Mouse (Mus musculus): Measurements from ENCODE around the gene Dr1. TPM values are rescaled to one million over a fixed set of nuclear protein-coding genes. Genes with fewer than 3 reads are reported as not detected.
"Not testable (repeated sequence)": the region's sequence is repeated elsewhere in the genome, so short reads cannot be mapped to it uniquely, and the experiment has no call there.

Gene Dr1
- polyA plus RNA-seq, 1 experiment from 2014 or later, result 17.5 TPM

DNA sequence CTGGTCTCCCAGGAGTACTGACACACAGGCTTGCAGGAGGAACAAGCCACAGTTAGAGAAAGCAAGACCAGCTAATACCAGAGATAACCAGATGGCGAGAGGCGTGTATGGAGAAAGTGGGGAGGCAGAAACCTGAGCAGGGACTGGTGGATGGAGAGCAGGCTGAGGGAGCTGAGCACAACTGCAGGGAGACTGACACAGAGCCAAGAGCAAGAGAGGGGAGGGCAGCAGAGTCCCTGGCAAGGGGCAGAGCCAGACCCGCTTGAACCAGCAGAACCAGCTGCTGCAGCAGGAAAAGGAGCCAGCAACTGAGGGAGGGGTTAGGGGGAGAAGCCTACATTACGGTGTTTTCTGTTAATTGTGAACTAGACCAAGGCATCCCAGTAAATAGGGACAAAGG is 6.0 kb upstream of the Dr1 start:
- H3K27me3 ChIP-seq (ENCODE audit: insufficient read depth, low read length), result no peaks in the 10 kb centered on the region
- H3K9ac ChIP-seq (replicated peaks), result 0 out of 2 replicates have a peak overlapping the region, but pooled peaks have one; percentile 26
- no peaks in the 10 kb centered on the region for H3K36me3 ChIP-seq (replicated peaks; ENCODE audit: insufficient read depth, low read length)
- no peaks in the 10 kb centered on the region for H3K9me3 ChIP-seq (ENCODE audit: low read length)
- H3K4me3 ChIP-seq (ENCODE audit: low read depth, low read length), result no peak overlapping the region
- DNase-seq, result no peak
- H3K27ac ChIP-seq (ENCODE audit: low read depth), result no peak overlapping the region
- TF ChIP-seq CTCF (IDR thresholded peaks at IDR 0.05; ENCODE audit: low read depth) (no peak), EP300 (IDR thresholded peaks at IDR 0.05; ENCODE audit: low read depth) (0 out of 2 replicates have a peak, but pooled peaks have one; percentile 14)
- H3K4me1 ChIP-seq (ENCODE audit: insufficient read depth), result peaks cover 28% of the 10 kb centered on the region
- 55% methylated on average over 4 of the region's 4 CpGs for WGBS (ENCODE audit: insufficient replicate concordance)
- no peak overlapping the region for H3K4me2 ChIP-seq (ENCODE audit: low read depth, low read length)
- ATAC-seq, result peak; percentile 85

DNA sequence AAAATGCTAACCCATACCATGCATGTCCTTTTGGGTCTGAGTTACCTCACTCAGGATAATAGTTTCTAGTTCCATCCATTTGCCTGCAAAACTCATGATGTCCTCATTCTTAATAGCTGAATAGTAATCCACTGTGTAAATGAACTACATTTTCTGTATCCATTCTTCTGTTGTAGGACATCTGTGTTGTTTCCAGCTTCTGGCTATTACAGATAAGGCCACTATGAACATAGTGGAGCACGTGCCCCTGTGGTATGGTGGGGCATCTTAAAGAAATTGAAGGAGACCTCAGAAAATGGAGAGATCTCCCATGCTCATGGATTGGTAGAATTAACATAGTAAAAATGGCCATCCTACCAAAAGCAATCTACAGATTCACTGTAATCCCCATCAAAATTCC is 4.9 kb upstream of the Dr1 start:
- H3K9ac ChIP-seq (replicated peaks); DNase-seq; H3K4me2 ChIP-seq (ENCODE audit: low read depth, low read length); H3K27ac ChIP-seq (ENCODE audit: low read depth); ATAC-seq; H3K4me3 ChIP-seq (ENCODE audit: low read depth, low read length); H3K27me3 ChIP-seq (ENCODE audit: insufficient read depth, low read length); H3K9me3 ChIP-seq (ENCODE audit: low read length); H3K36me3 ChIP-seq (replicated peaks; ENCODE audit: insufficient read depth, low read length): not testable (repeated sequence)
- 26% methylated on average over 1 of the region's 1 CpGs for WGBS (ENCODE audit: insufficient replicate concordance)
- peaks cover 35% of the 10 kb centered on the region for H3K4me1 ChIP-seq (ENCODE audit: insufficient read depth)
- TF ChIP-seq EP300 (IDR thresholded peaks at IDR 0.05; ENCODE audit: low read depth), result peak; percentile 81

DNA sequence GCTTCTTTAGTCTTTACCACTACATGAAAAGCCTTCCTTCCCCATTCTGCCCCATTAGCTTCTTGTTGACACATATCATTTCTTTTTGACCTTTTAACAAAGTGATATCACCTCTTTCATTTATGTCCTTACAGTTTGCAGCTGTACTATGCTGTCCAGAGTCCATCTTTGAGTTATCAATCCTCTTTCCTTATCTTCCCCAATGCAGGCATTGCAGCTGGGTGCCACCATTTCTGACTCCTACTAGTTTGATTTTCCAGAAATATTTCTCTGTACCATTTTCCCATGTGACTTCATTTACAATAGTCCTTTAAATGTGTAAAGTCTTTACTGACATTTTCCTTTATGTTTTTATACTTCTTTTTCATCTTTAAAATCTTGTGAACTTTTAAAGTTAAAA is 1.7 kb upstream of the Dr1 start:
- TF ChIP-seq CTCF (IDR thresholded peaks at IDR 0.05; ENCODE audit: low read depth), result no peak
- TF ChIP-seq EP300 (IDR thresholded peaks at IDR 0.05; ENCODE audit: low read depth), result peak; percentile 57
- Histone ChIP-seq H3K9ac (replicated peaks) (no peak overlapping the region), H3K27ac (ENCODE audit: low read depth) (no peak overlapping the region; the same call in 1 of the 2 replicates), H3K4me1 (ENCODE audit: insufficient read depth) (peaks cover 49% of the 10 kb centered on the region), H3K27me3 (ENCODE audit: insufficient read depth, low read length) (no peaks in the 10 kb centered on the region), H3K36me3 (replicated peaks; ENCODE audit: insufficient read depth, low read length) (no peaks in the 10 kb centered on the region), H3K9me3 (ENCODE audit: low read length) (no peaks in the 10 kb centered on the region), H3K4me3 (ENCODE audit: low read depth, low read length) (no peak overlapping the region), H3K4me2 (ENCODE audit: low read depth, low read length) (no peak overlapping the region)
- ATAC-seq (no peak), DNase-seq (no peak)

DNA sequence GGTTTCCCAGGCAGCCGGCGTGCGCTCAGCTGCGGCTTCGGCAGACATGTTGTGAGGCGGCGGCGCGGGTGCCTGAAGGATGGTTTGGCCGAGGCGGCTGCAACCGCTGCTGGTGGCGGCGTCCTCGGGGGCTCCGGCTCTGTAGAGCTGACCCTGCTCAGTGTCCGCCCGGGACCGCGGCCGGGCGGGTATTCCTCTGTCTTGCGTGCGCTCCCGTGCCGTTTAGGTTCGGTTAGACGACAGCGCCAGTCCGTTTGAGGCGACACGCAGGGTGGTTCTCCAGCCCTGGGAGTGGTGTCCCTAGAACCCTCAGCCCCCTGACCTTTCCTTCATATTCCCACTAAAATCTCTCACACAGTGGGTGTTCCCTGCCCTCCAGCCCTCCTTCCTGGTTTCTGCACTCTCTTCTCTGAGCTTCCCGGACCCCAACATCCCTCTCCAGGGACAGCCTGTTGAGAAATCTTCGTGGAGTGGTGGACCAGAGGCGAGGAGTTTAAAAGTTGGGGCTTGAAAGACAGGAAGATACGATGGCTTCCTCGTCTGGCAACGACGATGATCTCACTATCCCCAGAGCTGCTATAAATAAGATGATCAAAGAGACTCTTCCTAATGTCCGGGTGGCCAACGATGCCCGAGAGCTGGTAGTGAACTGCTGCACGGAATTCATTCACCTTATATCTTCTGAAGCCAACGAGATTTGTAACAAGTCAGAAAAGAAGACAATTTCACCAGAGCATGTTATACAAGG is 540 bp downstream of the Dr1 start:
- Histone ChIP-seq H3K9ac (replicated peaks) (peak overlapping the region; percentile 94), H3K4me1 (ENCODE audit: insufficient read depth) (peaks cover 44% of the 10 kb centered on the region), H3K4me2 (ENCODE audit: low read depth, low read length) (peak overlapping the region; percentile 90), H3K4me3 (ENCODE audit: low read depth, low read length) (peak overlapping the region; percentile 90), H3K27me3 (ENCODE audit: insufficient read depth, low read length) (no peaks in the 10 kb centered on the region), H3K27ac (ENCODE audit: low read depth) (peak overlapping the region; percentile 95), H3K9me3 (ENCODE audit: low read length) (no peaks in the 10 kb centered on the region), H3K36me3 (replicated peaks; ENCODE audit: insufficient read depth, low read length) (peaks cover 12% of the 10 kb centered on the region)
- DNase-seq (no peak), ATAC-seq (peak; percentile 59)
- under 1% methylated on average over 43 of the region's 44 CpGs for WGBS (ENCODE audit: insufficient replicate concordance)
- TF ChIP-seq EP300 (IDR thresholded peaks at IDR 0.05; ENCODE audit: low read depth) (no peak), CTCF (IDR thresholded peaks at IDR 0.05; ENCODE audit: low read depth) (no peak)

DNA sequence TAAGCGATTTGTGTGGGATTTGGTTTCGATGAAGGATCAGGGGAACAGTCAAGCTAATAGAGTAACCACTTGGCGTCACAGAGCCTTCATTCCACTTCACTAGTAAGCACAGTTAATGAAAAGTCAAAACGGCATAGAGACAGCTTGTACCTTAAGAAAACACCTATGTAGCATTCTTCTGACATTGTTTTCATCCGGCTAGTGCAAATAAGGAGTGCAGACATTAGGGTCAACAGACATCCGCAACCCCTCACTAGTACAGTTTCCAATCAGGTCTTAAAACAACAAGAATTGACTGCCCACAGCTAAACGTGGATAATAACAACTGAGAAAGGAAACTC is 1.1 kb downstream of the Dr1 start:
- Histone ChIP-seq H3K27ac (ENCODE audit: low read depth) (peak overlapping the region; percentile 95), H3K9me3 (ENCODE audit: low read length) (no peaks in the 10 kb centered on the region), H3K4me1 (ENCODE audit: insufficient read depth) (peaks cover 44% of the 10 kb centered on the region), H3K4me3 (ENCODE audit: low read depth, low read length) (peak overlapping the region; percentile 90), H3K36me3 (replicated peaks; ENCODE audit: insufficient read depth, low read length) (peaks cover 12% of the 10 kb centered on the region), H3K4me2 (ENCODE audit: low read depth, low read length) (peak overlapping the region; percentile 90), H3K9ac (replicated peaks) (peak overlapping the region; percentile 94), H3K27me3 (ENCODE audit: insufficient read depth, low read length) (no peaks in the 10 kb centered on the region)
- no peak for TF ChIP-seq CTCF (IDR thresholded peaks at IDR 0.05; ENCODE audit: low read depth)
- TF ChIP-seq EP300 (IDR thresholded peaks at IDR 0.05; ENCODE audit: low read depth), result no peak
- no peak for DNase-seq
- 3% methylated on average over 7 of the region's 7 CpGs for WGBS (ENCODE audit: insufficient replicate concordance)
- no peak for ATAC-seq

DNA sequence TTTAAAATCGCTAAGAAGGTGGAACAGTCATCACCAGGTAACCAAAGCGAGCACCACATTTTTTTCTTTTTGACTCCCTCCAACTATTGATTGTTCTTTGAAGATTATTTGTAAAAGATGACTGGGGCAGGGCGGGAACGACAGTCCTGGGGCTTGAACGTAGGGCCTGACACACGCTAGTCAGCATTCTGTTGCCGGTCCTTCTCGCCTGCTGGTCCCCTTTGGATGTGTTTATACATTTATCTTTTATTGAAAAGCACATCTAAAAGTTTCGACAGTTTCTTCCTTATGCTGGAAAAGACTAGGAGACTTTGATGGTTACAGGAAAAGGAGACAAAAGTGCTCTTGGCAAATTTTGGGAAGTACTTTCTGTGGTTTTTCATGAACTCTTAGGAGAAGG is 1.7 kb downstream of the Dr1 start:
- Histone ChIP-seq H3K4me3 (ENCODE audit: low read depth, low read length) (peak overlapping the region; percentile 90), H3K36me3 (replicated peaks; ENCODE audit: insufficient read depth, low read length) (peaks cover 18% of the 10 kb centered on the region), H3K27ac (ENCODE audit: low read depth) (peak overlapping the region; percentile 95; the same call in 1 of the 2 replicates), H3K9ac (replicated peaks) (peak overlapping the region; percentile 94), H3K9me3 (ENCODE audit: low read length) (no peaks in the 10 kb centered on the region), H3K4me1 (ENCODE audit: insufficient read depth) (peaks cover 38% of the 10 kb centered on the region), H3K4me2 (ENCODE audit: low read depth, low read length) (peak overlapping the region; percentile 90), H3K27me3 (ENCODE audit: insufficient read depth, low read length) (no peaks in the 10 kb centered on the region)
- TF ChIP-seq CTCF (IDR thresholded peaks at IDR 0.05; ENCODE audit: low read depth) (no peak), EP300 (IDR thresholded peaks at IDR 0.05; ENCODE audit: low read depth) (no peak)
- no peak for DNase-seq
- no peak for ATAC-seq
- WGBS (ENCODE audit: insufficient replicate concordance), result 9% methylated on average over 9 of the region's 9 CpGs

DNA sequence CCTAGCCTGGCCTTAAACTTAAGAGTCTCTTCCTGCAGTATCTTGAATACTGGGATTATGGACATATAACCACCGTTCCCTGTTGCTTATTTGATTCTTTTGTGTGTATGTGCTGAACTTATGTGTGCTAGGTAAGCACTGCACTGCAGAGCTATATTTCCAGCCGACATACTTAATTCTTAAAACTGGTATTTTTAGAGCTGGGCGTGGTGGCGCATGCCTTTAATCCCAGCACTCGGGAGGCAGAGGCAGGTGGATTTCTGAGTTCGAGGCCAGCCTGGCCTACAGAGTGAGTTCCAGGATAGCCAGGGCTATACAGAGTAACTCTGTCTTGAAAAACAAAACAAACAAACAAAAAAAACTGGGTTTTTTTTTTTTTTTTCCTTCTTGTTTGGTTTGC is 2.6 kb downstream of the Dr1 start:
- Histone ChIP-seq H3K4me3 (ENCODE audit: low read depth, low read length) (peak overlapping the region; percentile 90; the same call in 1 of the 2 replicates), H3K4me1 (ENCODE audit: insufficient read depth) (peaks cover 37% of the 10 kb centered on the region), H3K4me2 (ENCODE audit: low read depth, low read length) (peak overlapping the region; percentile 90), H3K36me3 (replicated peaks; ENCODE audit: insufficient read depth, low read length) (peaks cover 24% of the 10 kb centered on the region)
- H3K9ac ChIP-seq (replicated peaks); H3K27me3 ChIP-seq (ENCODE audit: insufficient read depth, low read length); ATAC-seq; H3K27ac ChIP-seq (ENCODE audit: low read depth); DNase-seq; H3K9me3 ChIP-seq (ENCODE audit: low read length): not testable (repeated sequence)
- 80% methylated on average over 6 of the region's 6 CpGs for WGBS (ENCODE audit: insufficient replicate concordance)
